Mouse (Mus musculus) monocyte, adult 5-6 weeks (primary cell): ENCODE results near the gene Zdhhc12. TPM values are rescaled to one million over a fixed set of nuclear protein-coding genes. Genes with fewer than 3 reads are reported as not detected.
"Not testable (repeated sequence)": the region's sequence is repeated elsewhere in the genome, so short reads cannot be mapped to it uniquely, and the experiment has no call there.

Source experiments
- ATAC-seq: fragments of 153-309, 156-312 bp; replicated peaks from 2 replicates; pipeline ENCODE4 v1.8.0; 2017; ENCODE audit warnings: mild to moderate bottlenecking; ENCODE audit not compliant: low TSS enrichment, insufficient number of reproducible peaks, severe bottlenecking, poor library complexity, low FRiP score
- total RNA-seq: library from RNA; stranded (forward); fragments of 200-1000, 200-491, 200-594 nt; gene quantifications from 3 replicates; pipeline ENCODE4 v1.2.3, GENCODE M21; 2017

The Zdhhc12 gene
- total RNA-seq, 1 experiment from 2014 or later, result 7.1 TPM

- ATAC-seq, result no peak
Observed at GRCm38 (mm10) chr2:30072875-30073274, 20.6 kb downstream of the Zdhhc12 start.

DNA sequence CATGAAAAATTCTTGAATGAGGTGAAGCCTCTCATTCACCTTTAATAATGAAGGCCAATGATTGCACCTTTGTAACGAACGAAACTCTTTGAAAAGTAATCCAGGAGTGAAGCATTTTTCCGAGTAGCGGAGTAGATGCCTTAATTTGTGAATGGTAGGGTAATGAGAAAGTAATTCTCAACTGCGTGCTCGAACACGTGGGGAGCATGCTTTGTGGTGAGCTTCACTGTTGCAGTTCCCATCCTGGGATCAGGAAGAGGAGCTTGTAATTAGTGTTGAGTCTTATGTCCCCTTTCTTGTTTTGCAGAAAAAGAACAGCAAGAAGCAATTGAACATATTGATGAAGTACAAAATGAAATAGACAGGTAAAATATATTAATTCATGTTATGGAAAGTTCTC is 25.5 kb downstream of the Zdhhc12 start:
- no peak for ATAC-seq

DNA sequence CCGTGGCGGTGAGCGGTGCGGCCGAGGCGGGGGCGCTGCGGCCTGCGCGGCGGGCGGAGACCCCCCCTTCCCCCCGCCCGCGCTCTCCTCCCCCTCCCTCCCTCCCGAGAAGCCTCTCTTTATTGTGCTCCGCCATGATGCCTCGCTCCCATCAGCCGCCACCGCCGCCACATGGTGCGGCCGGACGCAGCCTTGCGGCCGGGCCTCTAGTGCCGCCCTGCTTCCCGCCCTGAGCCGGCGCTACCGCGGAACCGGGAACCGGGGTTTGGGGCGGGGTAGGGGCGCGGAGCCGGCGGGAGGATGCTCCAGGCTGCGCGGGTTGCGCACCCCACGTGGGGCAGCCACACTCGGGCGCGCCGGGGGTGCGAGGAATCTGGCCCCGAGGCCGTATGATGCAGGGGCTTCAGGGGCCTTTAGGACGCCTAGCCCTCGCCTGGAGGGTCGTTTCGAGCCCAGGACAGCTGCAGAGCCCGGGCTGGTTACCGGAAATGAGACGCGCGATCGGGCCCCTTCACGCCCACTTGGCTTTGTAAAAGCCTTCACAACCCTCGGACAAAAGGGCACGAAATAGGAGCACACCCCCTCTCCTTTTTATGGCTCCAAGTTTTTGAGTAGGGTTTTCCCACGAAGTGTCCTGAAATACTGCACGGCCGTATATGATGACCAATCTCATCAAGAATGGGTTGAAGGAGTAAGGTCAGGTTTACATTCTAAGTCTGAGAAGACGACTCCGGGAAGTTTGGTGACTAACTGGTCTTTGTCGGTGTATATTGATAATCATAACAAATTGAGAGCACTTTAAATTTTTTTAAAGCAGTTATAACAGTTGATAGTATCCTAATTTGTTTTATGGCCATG is 26.2 kb downstream of the Zdhhc12 start:
- no peak for ATAC-seq

DNA sequence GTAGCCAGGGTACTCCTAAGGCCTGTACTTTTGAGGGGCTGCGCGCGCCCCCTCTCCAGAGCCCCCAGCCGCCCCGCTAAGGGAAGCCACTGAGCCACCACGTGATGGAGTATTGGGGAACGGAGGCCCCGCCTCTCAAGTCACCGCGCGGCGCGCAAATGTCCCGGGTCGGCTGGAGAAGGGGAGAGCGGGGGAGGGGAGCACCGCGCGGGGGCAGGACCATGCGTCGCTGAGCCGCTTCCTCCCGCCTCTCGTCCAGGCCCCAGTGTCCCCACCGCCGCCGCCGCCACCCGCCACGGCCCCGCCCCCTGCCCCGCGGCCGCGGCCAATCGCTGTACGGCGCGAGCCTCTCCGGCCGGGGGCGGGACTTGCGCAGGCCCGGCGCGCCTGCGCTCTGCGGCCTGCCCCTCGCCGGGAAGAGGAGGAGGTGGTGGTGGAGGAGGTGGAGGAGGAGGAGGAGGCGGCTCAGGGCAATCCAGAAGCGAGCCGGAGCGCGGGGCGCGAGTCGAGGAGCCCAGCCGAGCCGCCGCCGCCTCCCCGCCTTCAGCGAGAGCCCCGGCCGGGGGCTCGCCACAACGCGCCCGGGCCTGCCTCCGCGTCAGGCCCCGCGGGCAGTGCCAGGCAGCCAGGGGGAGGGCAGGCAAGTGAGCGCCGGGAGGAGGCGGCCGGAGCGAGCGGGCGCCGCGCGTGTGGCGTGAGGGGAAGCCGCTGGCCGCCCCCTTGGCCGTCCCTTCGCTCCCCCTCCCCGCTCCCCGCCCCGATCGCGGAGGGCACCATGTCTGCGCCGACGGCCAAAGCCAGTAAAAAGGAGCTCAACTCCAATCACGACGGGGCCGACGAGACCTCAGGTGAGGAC is 27.2 kb downstream of the Zdhhc12 start:
- peak; percentile 58 for ATAC-seq

- ATAC-seq, result no peak
Observed at GRCm38 (mm10) chr2:30064298-30064697, 29.1 kb downstream of the Zdhhc12 start.

DNA sequence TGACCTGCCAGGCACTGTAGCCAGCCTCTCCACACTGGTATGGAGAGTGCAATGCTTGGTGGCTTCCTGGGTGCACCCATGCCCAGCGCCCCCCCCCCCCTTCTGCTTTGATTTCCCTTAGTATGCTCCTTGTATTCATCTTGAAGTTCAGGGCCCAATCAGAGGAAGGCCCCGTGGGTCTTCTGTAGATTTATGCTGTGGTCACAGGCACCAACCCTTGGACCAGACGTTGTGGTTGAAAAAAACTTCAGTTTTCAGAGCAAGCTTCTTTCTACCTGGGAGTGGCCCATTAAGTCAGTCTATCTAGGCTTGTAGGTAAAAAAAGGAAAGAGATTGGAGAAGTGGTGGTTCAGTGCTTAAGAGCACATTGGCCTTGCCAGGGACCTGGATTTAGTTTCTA is 29.7 kb downstream of the Zdhhc12 start:
- no peak for ATAC-seq

GRCm38 (mm10) chr2:30063235-30063634 is 30.2 kb downstream of the Zdhhc12 start:
- ATAC-seq, result no peak

GRCm38 (mm10) chr2:30062249-30063093 is 31.0 kb downstream of the Zdhhc12 start:
- ATAC-seq, result 0 out of 2 replicates have a peak, but pooled peaks have one; percentile 18

- ATAC-seq, result no peak
Observed at GRCm38 (mm10) chr2:30061215-30062166, 32.0 kb downstream of the Zdhhc12 start.

DNA sequence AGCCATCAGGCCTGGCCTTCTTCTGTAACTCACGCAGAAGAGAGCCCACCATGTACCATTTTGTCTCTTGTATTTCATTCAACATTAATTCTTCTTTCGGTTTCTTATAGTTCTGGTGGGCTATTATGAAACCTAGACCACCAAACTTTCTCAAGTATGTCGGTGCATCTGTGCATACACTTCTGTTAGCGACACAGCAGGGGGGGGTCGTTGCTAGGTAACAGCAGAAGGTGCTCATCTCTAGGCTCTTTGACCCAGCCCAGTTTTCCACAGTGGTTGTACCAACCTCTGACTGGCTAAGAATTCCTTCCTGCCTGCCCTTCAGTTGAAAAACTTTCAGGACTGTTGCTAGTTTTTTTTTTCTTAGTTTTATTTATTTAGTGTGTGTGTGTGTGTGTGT is 35.0 kb downstream of the Zdhhc12 start:
- no peak for ATAC-seq

- 0 out of 2 replicates have a peak, but pooled peaks have one; percentile 22 for ATAC-seq
Observed at GRCm38 (mm10) chr2:30057223-30057904, 36.1 kb downstream of the Zdhhc12 start, which contains the start of gene Set. Set (plus strand) TSS chr2:30057378.

DNA sequence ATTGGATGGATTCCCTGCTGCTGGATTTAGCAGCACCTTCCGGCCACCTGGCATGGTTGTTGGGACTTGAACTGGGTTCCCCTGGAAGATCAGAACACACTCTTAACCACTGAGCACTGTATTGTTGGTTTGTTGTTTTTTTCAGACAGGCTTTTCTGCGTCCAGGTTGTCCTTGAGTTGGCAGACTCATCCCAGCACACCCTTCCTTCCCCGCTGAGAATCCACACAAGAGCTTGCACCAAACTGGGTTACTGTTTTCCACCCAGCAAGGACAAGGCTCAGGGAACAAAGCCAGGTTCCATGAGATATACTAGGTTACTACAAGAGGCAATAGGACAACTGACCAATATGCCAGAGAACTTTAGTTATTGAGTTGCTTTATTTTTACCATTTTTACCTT is 36.7 kb downstream of the Zdhhc12 start:
- no peak for ATAC-seq

- ATAC-seq, result not testable (repeated sequence)
Observed at GRCm38 (mm10) chr2:30055310-30055709, 38.1 kb downstream of the Zdhhc12 start.

- no peak for ATAC-seq
Observed at GRCm38 (mm10) chr2:30051992-30052761, 41.3 kb downstream of the Zdhhc12 start.

DNA sequence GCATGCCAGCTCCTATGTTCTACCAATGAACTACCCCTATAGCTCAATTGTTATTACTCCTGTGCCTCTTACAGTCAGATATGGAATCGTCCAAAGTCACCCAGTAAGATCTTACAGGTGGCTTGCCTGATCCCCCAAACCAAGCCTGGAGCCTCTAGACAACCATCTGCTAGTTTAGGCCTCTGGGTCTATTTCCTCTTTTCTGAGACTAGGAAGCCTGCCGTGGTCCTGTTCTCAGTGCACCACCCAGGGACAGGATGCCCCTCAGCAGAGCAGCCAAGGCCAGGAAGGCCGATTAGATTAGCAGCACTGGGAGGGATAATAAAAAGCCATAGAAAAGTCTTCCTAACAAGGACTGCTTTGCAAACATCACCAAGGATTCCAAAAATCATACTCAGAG is 43.6 kb downstream of the Zdhhc12 start:
- ATAC-seq, result no peak

DNA sequence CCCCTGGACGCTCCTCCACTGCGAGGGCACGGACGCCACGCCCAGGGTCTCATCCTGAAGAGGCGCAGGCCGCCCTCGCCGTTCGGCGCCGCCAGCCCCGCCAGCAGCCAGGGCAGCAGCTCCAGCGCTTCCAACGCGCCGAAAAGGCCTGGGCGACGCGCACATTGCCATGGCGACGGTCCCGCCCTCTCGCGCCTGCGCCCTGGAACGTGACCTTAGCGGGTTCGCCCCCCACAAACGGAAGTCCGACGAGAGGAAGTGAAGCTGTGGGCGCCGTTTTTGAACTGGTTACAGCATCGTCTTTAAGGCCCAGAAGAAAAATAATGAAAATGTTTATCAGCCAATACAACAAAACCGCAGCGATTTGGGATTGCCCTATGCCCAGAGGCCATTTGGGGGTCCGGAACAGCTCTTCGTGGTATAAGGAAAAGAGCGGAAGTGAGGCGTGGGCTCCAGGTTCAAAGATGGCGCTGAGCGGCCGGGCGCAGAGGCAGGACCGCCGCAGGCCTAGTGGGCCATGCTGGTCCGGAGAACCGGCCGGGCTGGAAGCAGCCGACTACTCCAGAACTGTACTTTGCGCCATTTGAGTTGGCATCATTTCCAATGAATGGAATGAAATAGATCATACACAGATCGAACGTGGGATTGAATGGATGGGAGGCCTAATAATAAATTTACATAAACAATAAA is 44.6 kb downstream of the Zdhhc12 start, which contains the start of gene Wdr34:
Gene Wdr34 (minus strand): TSS at position 183 of the 690 bp plus-strand sequence.
- ATAC-seq, result peak; percentile 92
